Mouse (Mus musculus) heart, postnatal 25 days (tissue): Measurements from ENCODE around the gene H2al1c. TPM values are rescaled to one million over a fixed set of nuclear protein-coding genes. Genes with fewer than 3 reads are reported as not detected.
"Not testable (repeated sequence)": the region's sequence is repeated elsewhere in the genome, so short reads cannot be mapped to it uniquely, and the experiment has no call there.

Experiments used
- DNase-seq: peaks from one replicate; pipeline ENCODE4 v3.0.0; 2022; ENCODE audit warnings: low spot score
- intact Hi-C: fragments of 180-260 bp; cut with DNase I; formaldehyde crosslinking; loops from one replicate; pipeline ENCODE4 v1.15.1; 2025
- total RNA-seq, 2 experiments: library from RNA; stranded (reverse); gene quantifications; 2 replicates each; pipeline ENCODE4 v1.2.3; 2021

H2al1c gene
- not detected for total RNA-seq

DNA sequence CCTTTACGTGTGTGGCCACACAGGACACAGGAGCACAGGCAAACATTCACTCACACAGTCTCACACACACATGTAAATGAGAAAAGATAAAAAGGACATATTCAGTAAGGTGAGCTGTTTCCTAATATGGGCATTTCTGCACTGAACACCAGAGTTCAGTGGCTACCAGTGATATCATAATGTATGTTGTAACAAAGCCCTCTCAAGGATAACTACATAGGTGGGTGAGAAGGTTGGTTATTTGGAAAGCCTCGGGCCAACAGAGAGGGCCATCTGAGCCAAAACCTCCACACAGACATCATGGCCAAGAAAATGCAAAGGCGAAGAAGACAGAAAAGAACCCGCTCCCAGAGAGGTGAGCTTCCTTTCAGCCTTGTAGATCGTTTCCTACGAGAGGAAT, at the start of gene H2al1c:
Gene H2al1c (plus strand): TSS at position 301 of the 400 bp plus-strand sequence.
- DNase-seq, intact Hi-C loops: not testable (repeated sequence)

DNA sequence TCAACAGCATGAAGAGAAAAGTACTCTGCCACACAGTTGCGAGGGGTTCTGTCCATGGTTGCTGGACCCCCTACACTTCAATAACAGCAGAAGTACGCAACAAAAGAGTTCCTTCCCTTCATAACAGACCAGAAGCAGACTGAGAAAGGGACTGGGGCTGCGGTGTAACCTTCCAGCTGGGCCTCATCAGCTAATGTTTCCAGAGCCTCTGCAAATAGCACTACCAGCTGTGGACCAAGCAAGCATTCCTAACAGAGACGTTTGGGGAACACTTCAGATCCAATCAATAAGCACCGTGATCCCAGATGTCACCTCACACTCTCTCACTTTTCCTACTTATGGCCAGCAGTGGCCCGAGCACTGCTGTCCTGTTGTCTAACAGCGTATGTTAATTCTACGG, 40.5 kb upstream of the H2al1c start:
- intact Hi-C loops, result loop anchor here (10.0 kb wide), 1 partner anchor 100 kb away; no protein-coding TSS in a partner anchor
- no peak for DNase-seq

DNA sequence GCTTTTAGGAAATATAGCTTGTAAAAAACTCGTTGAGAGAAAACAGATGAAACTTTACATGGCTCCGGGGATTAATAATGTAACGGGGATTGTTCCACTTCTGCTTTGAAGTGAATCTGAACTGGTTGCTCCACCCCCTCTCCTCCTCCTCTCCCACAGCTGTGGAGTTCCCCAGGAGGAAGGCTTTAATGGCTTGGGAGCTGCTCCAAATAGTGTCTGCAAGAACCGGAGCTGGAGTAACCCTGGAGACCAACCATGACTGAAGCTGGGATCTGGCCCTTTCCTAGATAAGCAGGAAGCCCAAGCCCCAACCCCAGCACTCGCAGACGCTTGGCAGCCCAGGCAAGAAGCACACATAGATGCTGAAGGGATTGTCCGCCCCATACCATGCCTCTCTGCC, 37.7 kb upstream of the H2al1c start:
- intact Hi-C loops, result loop anchor here (10.0 kb wide), 1 partner anchor 97 kb away; no protein-coding TSS in a partner anchor
- DNase-seq, result peak; percentile 8

DNA sequence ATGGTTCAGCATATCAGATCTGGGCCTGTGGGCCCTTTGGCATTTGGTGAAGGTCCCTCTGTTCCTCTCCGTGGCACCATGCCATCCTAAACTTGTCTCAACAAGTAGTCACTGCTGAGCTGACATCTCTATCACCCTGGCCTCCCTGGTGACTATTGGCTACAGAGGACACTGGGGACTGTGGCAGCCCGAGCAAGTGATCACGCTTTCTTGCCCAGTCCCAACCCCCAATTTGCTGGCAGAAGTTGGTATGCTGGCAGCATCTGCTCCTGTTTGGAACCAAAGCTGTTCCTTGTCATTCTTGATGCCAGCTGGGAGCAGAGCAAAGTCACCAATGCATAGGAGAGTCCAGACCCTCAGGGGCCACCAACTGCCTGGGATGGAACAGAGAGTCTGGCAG, 36.4 kb upstream of the H2al1c start:
- intact Hi-C loops, result loop anchor here (10.0 kb wide), 1 partner anchor 96 kb away; no protein-coding TSS in a partner anchor
- DNase-seq, result no peak

DNA sequence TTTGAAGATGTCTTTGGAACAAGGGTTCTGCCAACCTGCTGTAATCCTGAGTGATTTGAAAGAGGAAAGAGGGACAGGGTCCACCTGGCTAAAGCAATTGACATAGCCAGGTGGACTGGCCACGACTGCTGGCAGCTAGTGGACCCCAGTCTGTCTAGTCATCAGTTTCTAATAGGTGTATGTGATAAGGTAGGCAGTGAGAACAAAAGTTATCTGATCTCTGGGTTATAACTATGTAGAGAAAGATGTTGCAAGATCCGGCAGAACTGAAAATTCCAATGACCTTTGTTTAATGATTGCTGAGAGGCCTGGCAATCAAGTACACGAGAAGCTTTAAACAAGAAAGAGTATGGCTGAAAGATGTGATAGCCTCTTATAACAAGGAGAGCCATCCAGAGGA, 32.3 kb upstream of the H2al1c start:
- no peak for DNase-seq
- intact Hi-C loops, result no loop called here

DNA sequence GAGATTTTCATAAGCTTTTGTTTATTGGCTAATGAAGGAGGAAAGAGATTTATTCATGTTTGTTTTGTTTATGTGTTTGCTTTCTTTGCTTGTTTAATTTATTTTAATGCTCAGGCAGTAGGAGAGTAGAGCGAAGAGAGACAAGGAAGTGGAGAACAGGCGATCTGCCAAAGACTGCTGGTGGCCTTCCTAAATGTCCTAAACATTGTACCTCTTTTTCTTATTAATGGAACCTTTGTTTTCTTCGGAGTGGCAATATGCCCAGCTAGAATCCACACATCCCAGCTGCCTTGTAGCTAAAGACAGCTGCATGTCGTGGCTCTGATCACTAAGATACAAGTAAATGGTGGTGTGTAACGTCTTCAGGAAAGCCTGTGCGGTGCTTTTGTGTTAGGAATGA, 28.4 kb upstream of the H2al1c start:
- intact Hi-C loops, result no loop called here
- DNase-seq, result no peak

DNA sequence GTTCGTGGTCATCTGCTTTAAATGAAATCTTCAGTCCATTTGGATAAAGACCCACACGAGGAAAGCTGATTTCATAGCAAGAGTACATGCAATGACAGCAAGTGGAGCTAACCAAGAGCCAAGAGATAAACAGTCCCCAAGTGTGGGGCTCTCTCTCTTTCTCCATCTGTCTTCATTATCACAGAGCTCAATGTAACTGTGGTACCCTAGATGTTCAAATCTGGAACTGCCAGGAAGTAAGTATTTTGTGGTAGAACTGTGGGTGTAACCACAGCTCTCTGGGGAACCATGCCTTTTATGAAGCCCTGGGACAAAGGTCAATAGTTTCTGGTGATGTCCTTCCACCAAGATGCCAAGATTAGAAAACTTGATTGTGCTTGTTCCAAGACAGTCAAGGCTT, 24.7 kb upstream of the H2al1c start:
- intact Hi-C loops, result loop anchor here (10.0 kb wide), 1 partner anchor 56 kb away; no protein-coding TSS in a partner anchor
- no peak for DNase-seq

DNA sequence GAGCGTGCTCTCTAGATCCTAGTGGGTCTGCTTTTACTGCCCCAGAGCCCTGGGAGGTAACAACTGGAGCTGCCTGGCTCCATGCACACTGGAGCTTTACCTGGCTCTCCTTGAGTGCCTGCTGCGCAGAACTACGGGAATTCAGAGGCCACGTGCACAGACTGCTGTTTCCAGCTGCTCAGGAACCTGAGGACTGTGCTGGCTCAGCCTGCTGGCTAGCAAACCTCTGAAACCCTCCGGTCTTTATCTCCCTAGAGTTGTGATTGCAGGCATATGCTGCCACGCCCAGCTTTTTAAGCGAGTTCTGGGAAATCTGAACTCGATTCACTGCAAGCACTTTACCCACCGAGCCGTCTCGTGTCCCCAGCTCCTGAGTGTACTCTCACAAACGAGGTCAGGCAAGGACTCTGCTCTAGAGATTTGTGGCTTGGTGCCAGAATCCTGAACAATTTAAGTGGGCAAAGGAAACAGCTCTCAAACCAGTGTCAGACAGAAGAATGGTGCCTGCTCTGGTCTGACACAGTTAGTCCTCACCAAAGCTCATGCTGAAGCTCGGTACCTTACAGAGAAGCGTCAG, 17.1 kb upstream of the H2al1c start:
- no peak for DNase-seq

DNA sequence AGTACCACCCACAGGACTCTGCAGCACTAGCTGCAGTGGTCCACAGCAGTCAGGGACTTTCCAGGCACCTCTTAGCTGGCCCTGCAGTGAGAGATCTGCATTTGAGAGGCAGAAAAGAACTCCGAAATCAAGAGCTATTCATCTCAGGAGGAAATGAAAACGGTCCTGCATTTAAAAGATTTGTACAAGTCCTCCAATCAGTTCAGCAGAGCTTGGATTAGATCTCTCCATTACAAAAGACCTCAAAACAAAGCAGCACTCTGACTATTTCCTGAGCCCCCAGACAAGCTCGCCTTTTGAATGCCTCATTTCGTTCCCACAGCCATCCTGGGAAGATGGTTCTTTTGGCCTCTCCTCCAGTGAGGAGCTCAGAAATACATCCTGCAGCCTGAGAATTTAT, 16.2 kb upstream of the H2al1c start:
- DNase-seq, result no peak
- intact Hi-C loops, result loop anchor here (10.0 kb wide), 1 partner anchor 64 kb away; no protein-coding TSS in a partner anchor

More for the DNA sequence above, 17.1 kb upstream of the H2al1c start:
- intact Hi-C loops, result loop anchor here (10.0 kb wide), 1 partner anchor 64 kb away; no protein-coding TSS in a partner anchor

DNA sequence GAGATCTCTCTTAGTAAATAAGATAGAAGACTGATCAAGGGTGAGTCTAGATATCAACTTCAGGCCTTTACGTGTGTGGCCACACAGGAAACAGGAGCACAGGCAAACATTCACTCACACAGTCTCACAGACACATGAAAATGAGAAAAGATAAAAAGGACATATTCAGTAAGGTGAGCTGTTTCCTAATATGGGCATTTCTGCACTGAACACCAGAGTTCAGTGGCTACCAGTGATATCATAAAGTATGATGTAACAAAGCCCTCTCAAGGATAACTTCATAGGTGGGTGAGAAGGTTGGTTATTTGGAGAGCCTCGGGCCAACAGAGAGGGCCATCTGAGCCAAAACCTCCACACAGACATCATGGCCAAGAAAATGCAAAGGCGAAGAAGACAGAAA, 6.5 kb upstream of the H2al1c start, which contains the start of gene H2al1a:
Gene H2al1a (plus strand): TSS at position 301 of the 400 bp plus-strand sequence.
- intact Hi-C loops, DNase-seq: not testable (repeated sequence)

DNA sequence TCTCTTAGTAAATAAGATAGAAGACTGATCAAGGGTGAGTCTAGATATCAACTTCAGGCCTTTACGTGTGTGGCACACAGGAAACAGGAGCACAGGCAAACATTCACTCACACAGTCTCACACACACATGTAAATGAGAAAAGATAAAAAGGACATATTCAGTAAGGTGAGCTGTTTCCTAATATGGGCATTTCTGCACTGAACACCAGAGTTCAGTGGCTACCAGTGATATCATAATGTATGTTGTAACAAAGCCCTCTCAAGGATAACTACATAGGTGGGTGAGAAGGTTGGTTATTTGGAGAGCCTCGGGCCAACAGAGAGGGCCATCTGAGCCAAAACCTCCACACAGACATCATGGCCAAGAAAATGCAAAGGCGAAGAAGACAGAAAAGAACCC, 3.3 kb upstream of the H2al1c start, which contains the start of gene H2al1b:
Gene H2al1b (plus strand): TSS at position 301 of the 400 bp plus-strand sequence.
- intact Hi-C loops, DNase-seq: not testable (repeated sequence)

DNA sequence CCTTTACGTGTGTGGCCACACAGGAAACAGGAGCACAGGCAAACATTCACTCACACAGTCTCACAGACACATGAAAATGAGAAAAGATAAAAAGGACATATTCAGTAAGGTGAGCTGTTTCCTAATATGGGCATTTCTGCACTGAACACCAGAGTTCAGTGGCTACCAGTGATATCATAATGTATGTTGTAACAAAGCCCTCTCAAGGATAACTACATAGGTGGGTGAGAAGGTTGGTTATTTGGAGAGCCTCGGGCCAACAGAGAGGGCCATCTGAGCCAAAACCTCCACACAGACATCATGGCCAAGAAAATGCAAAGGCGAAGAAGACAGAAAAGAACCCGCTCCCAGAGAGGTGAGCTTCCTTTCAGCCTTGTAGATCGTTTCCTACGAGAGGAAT, 3.1 kb downstream of the H2al1c start, which contains the start of gene H2al1d:
Gene H2al1d (plus strand): TSS at position 301 of the 400 bp plus-strand sequence.
- intact Hi-C loops, DNase-seq: not testable (repeated sequence)

DNA sequence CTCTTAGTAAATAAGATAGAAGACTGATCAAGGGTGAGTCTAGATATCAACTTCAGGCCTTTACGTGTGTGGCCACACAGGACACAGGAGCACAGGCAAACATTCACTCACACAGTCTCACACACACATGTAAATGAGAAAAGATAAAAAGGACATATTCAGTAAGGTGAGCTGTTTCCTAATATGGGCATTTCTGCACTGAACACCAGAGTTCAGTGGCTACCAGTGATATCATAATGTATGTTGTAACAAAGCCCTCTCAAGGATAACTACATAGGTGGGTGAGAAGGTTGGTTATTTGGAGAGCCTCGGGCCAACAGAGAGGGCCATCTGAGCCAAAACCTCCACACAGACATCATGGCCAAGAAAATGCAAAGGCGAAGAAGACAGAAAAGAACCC, 6.2 kb downstream of the H2al1c start, which contains the start of gene H2al1e:
Gene H2al1e (plus strand): TSS at position 301 of the 400 bp plus-strand sequence.
- DNase-seq, intact Hi-C loops: not testable (repeated sequence)

DNA sequence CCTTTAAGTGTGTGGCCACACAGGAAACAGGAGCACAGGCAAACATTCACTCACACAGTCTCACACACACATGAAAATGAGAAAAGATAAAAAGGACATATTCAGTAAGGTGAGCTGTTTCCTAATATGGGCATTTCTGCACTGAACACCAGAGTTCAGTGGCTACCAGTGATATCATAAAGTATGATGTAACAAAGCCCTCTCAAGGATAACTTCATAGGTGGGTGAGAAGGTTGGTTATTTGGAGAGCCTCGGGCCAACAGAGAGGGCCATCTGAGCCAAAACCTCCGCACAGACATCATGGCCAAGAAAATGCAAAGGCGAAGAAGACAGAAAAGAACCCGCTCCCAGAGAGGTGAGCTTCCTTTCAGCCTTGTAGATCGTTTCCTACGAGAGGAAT, 9.4 kb downstream of the H2al1c start, which contains the start of gene H2al1f:
Gene H2al1f (plus strand): TSS at position 301 of the 400 bp plus-strand sequence.
- intact Hi-C loops, DNase-seq: not testable (repeated sequence)

DNA sequence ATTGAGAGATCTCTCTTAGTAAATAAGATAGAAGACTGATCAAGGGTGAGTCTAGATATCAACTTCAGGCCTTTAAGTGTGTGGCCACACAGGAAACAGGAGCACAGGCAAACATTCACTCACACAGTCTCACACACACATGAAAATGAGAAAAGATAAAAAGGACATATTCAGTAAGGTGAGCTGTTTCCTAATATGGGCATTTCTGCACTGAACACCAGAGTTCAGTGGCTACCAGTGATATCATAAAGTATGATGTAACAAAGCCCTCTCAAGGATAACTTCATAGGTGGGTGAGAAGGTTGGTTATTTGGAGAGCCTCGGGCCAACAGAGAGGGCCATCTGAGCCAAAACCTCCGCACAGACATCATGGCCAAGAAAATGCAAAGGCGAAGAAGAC, 12.5 kb downstream of the H2al1c start, which contains the start of gene H2al1g:
Gene H2al1g (plus strand): TSS at position 301 of the 400 bp plus-strand sequence.
- intact Hi-C loops, DNase-seq: not testable (repeated sequence)

DNA sequence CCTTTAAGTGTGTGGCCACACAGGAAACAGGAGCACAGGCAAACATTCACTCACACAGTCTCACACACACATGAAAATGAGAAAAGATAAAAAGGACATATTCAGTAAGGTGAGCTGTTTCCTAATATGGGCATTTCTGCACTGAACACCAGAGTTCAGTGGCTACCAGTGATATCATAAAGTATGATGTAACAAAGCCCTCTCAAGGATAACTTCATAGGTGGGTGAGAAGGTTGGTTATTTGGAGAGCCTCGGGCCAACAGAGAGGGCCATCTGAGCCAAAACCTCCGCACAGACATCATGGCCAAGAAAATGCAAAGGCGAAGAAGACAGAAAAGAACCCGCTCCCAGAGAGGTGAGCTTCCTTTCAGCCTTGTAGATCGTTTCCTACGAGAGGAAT, 15.7 kb downstream of the H2al1c start, which contains the start of gene H2al1h:
Gene H2al1h (plus strand): TSS at position 301 of the 400 bp plus-strand sequence.
- DNase-seq, intact Hi-C loops: not testable (repeated sequence)

DNA sequence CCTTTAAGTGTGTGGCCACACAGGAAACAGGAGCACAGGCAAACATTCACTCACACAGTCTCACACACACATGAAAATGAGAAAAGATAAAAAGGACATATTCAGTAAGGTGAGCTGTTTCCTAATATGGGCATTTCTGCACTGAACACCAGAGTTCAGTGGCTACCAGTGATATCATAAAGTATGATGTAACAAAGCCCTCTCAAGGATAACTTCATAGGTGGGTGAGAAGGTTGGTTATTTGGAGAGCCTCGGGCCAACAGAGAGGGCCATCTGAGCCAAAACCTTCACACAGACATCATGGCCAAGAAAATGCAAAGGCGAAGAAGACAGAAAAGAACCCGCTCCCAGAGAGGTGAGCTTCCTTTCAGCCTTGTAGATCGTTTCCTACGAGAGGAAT, 18.9 kb downstream of the H2al1c start, which contains the start of gene H2al1i:
Gene H2al1i (plus strand): TSS at position 301 of the 400 bp plus-strand sequence.
- DNase-seq, intact Hi-C loops: not testable (repeated sequence)

DNA sequence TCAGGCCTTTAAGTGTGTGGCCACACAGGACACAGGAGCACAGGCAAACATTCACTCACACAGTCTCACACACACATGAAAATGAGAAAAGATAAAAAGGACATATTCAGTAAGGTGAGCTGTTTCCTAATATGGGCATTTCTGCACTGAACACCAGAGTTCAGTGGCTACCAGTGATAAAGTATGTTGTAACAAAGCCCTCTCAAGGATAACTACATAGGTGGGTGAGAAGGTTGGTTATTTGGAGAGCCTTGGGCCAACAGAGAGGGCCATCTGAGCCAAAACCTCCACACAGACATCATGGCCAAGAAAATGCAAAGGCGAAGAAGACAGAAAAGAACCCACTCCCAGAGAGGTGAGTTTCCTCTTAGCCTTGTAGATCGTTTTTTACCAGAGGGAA, 22.1 kb downstream of the H2al1c start, which contains the start of gene H2al1j:
Gene H2al1j (plus strand): TSS at position 301 of the 400 bp plus-strand sequence.
- intact Hi-C loops, DNase-seq: not testable (repeated sequence)

DNA sequence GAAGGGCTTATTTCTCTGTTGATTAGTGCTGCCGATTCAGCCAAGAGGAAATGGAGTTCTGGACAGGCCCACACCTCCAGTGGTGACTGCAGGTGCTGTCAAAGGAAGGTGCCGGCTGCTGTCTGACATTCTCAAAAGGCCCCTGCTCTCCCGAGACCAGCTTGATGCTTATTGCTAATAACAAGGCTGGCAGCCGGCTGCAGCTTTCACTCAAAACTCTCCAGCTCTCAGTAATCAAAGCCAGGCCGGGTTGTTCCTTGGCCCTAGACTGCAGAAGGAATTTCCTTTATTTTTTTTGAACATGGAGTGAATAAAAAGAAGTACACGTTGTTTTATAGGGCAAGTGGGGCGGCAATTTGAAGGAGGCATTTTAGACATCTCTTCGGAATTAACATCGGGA, 40.3 kb downstream of the H2al1c start:
- intact Hi-C loops, result no loop called here
- no peak for DNase-seq

DNA sequence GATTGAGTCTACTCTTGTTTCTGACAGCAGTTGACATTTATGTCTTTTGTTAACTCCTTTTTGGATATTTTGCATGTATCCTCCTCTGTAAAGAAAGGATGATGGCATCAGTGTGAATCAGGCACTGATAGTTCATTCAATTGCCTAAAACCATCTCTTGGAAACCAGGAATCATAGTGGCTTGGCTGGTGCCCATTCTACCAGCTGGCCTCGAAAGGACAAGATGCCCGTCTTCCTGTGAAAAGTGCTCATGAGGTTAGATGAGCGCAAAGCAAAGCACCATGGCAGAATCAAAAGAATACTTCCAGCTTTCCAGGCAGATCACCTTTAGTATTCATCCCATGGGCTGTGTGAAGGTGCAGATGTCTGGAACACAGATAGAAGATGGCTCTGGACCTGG, 41.3 kb downstream of the H2al1c start:
- no peak for DNase-seq
- intact Hi-C loops, result no loop called here
